Mouse (Mus musculus) cerebellum, adult 9-10 months (tissue): ENCODE results near the gene Itgb1bp1.
A peak's percentile ranks its signal among the peaks of the same experiment; 100 is the strongest.

Experiments used
- DNase-seq: peaks from one replicate; pipeline ENCODE4 v3.0.0; 2022

Gene Itgb1bp1

GRCm38 (mm10) chr12:21286243-21286622 is at the start of gene Itgb1bp1:
Itgb1bp1 (minus strand) TSS chr12:21286284.
- peak; percentile 99 for DNase-seq

GRCm38 (mm10) chr12:21335869-21336268 is 49.8 kb upstream of the Itgb1bp1 start:
- DNase-seq: no peak

- no peak for DNase-seq
These were observed 47.7 kb upstream of the Itgb1bp1 start for GRCm38 (mm10) chr12:21333766-21334165.

- DNase-seq: no peak
These were observed 46.9 kb upstream of the Itgb1bp1 start for GRCm38 (mm10) chr12:21333021-21333420.

- no peak for DNase-seq
These were observed 45.6 kb upstream of the Itgb1bp1 start for GRCm38 (mm10) chr12:21331711-21332110.

GRCm38 (mm10) chr12:21330961-21331576 is 45.0 kb upstream of the Itgb1bp1 start:
- DNase-seq: no peak

GRCm38 (mm10) chr12:21329661-21330400 is 43.7 kb upstream of the Itgb1bp1 start:
- no peak for DNase-seq

GRCm38 (mm10) chr12:21326325-21326724 is 40.2 kb upstream of the Itgb1bp1 start:
- no peak for DNase-seq

GRCm38 (mm10) chr12:21325266-21325665 is 39.2 kb upstream of the Itgb1bp1 start:
- DNase-seq: no peak

- no peak for DNase-seq
These were observed 38.0 kb upstream of the Itgb1bp1 start for GRCm38 (mm10) chr12:21324101-21324500.

- no peak for DNase-seq
These were observed 36.8 kb upstream of the Itgb1bp1 start for GRCm38 (mm10) chr12:21322856-21323255.

- DNase-seq: no peak
These were observed 36.2 kb upstream of the Itgb1bp1 start for GRCm38 (mm10) chr12:21322296-21322695.

GRCm38 (mm10) chr12:21321170-21321569 is 35.1 kb upstream of the Itgb1bp1 start:
- DNase-seq: no peak

GRCm38 (mm10) chr12:21320317-21320716 is 34.2 kb upstream of the Itgb1bp1 start:
- peak; percentile 57 for DNase-seq

- peak; percentile 74 for DNase-seq
These were observed 32.2 kb upstream of the Itgb1bp1 start for GRCm38 (mm10) chr12:21318143-21318895.

GRCm38 (mm10) chr12:21316869-21317265 is 30.8 kb upstream of the Itgb1bp1 start:
- peak; percentile 56 for DNase-seq

- peak; percentile 85 for DNase-seq
These were observed 30.1 kb upstream of the Itgb1bp1 start, which contains the start of gene Iah1 for GRCm38 (mm10) chr12:21315923-21316868. Iah1 (plus strand) TSS chr12:21316389.

- no peak for DNase-seq
These were observed 26.1 kb upstream of the Itgb1bp1 start for GRCm38 (mm10) chr12:21312201-21312600.

GRCm38 (mm10) chr12:21306721-21307120 is 20.6 kb upstream of the Itgb1bp1 start:
- no peak for DNase-seq

- DNase-seq: no peak
These were observed 19.7 kb upstream of the Itgb1bp1 start for GRCm38 (mm10) chr12:21305741-21306140.

GRCm38 (mm10) chr12:21302361-21302783 is 16.3 kb upstream of the Itgb1bp1 start:
- no peak for DNase-seq

GRCm38 (mm10) chr12:21301932-21302331 is 15.8 kb upstream of the Itgb1bp1 start:
- DNase-seq: no peak
